Mouse (Mus musculus): ENCODE results near the gene Dusp13. TPM values are rescaled to one million over a fixed set of nuclear protein-coding genes. Genes with fewer than 3 reads are reported as not detected.

The Dusp13 gene
- polyA plus RNA-seq, 1 experiment from 2014 or later = 1.9 TPM

- no peaks in the 10 kb centered on the region for H3K4me1 ChIP-seq (replicated peaks; ENCODE audit: control insufficient read depth, insufficient read depth)
- H3K9me3 ChIP-seq (ENCODE audit: control insufficient read depth, low read length) = no peaks in the 10 kb centered on the region
- no peaks in the 10 kb centered on the region for H3K36me3 ChIP-seq (ENCODE audit: control insufficient read depth, insufficient read depth, low read length)
- ATAC-seq (ENCODE audit: low FRiP score, low TSS enrichment) = peak; percentile 85
- WGBS = 7% methylated on average over 49 of the region's 52 CpGs
- peak; percentile 92 for DNase-seq (ENCODE audit: low spot score)
- no peaks in the 10 kb centered on the region for H3K27me3 ChIP-seq (ENCODE audit: control insufficient read depth, insufficient read depth, low read length)
- H3K27ac ChIP-seq (replicated peaks) = peak within 1 kb of the TSS; percentile 93
- H3K4me3 ChIP-seq (ENCODE audit: low read depth, low read length) = peak within 1 kb of the TSS; percentile 99
- H3K9ac ChIP-seq (ENCODE audit: low read length) = peak within 1 kb of the TSS; percentile 94
- H3K4me2 ChIP-seq (replicated peaks; ENCODE audit: low read depth) = peak within 1 kb of the TSS; percentile 72
- TF ChIP-seq CTCF (IDR thresholded peaks at IDR 0.05; ENCODE audit: low read depth) = 0 out of 2 replicates have a peak, but pooled peaks have one; percentile 1
- no peak for TF ChIP-seq EP300 (optimal IDR thresholded peaks at IDR 0.05)
Measured at GRCm38 (mm10) chr14:21750008-21750880, 737 bp downstream of the Dusp13 start, which contains the start of gene Samd8. Gene Samd8 (plus strand): TSS chr14:21750531.

- Histone ChIP-seq H3K4me3 (ENCODE audit: low read depth, low read length) (no peak overlapping the region), H3K4me1 (replicated peaks; ENCODE audit: control insufficient read depth, insufficient read depth) (no peaks in the 10 kb centered on the region), H3K27me3 (ENCODE audit: control insufficient read depth, insufficient read depth, low read length) (no peaks in the 10 kb centered on the region), H3K4me2 (replicated peaks; ENCODE audit: low read depth) (no peak overlapping the region), H3K27ac (replicated peaks) (peak overlapping the region; percentile 49; the same call in 1 of the 2 replicates), H3K36me3 (ENCODE audit: control insufficient read depth, insufficient read depth, low read length) (no peaks in the 10 kb centered on the region), H3K9me3 (ENCODE audit: control insufficient read depth, low read length) (no peaks in the 10 kb centered on the region), H3K9ac (ENCODE audit: low read length) (no peak overlapping the region)
- ATAC-seq (ENCODE audit: low FRiP score, low TSS enrichment) (no peak), DNase-seq (ENCODE audit: low spot score) (peak; percentile 49)
- 38% methylated on average over 15 of the region's 15 CpGs for WGBS
- TF ChIP-seq EP300 (optimal IDR thresholded peaks at IDR 0.05) (no peak), CTCF (IDR thresholded peaks at IDR 0.05; ENCODE audit: low read depth) (peak; percentile 75)
Measured at GRCm38 (mm10) chr14:21748142-21748870, 2.7 kb downstream of the Dusp13 start.

- DNase-seq (ENCODE audit: low spot score) (peak; percentile 39), ATAC-seq (ENCODE audit: low FRiP score, low TSS enrichment) (peak; percentile 53)
- no peak overlapping the region for H3K4me3 ChIP-seq (ENCODE audit: low read depth, low read length)
- no peaks in the 10 kb centered on the region for H3K27me3 ChIP-seq (ENCODE audit: control insufficient read depth, insufficient read depth, low read length)
- TF ChIP-seq EP300 (optimal IDR thresholded peaks at IDR 0.05) = no peak
- TF ChIP-seq CTCF (IDR thresholded peaks at IDR 0.05; ENCODE audit: low read depth) = no peak
- no peak overlapping the region for H3K9ac ChIP-seq (ENCODE audit: low read length)
- 63% methylated on average over 14 of the region's 14 CpGs for WGBS
- no peaks in the 10 kb centered on the region for H3K4me1 ChIP-seq (replicated peaks; ENCODE audit: control insufficient read depth, insufficient read depth)
- no peak overlapping the region for H3K4me2 ChIP-seq (replicated peaks; ENCODE audit: low read depth)
- H3K27ac ChIP-seq (replicated peaks) = peak overlapping the region; percentile 45
- no peaks in the 10 kb centered on the region for H3K9me3 ChIP-seq (ENCODE audit: control insufficient read depth, low read length)
- H3K36me3 ChIP-seq (ENCODE audit: control insufficient read depth, insufficient read depth, low read length) = no peaks in the 10 kb centered on the region
Measured at GRCm38 (mm10) chr14:21747436-21748141, 3.4 kb downstream of the Dusp13 start.

- Histone ChIP-seq H3K4me2 (replicated peaks; ENCODE audit: low read depth) (no peak overlapping the region), H3K36me3 (ENCODE audit: control insufficient read depth, insufficient read depth, low read length) (no peaks in the 10 kb centered on the region), H3K4me1 (replicated peaks; ENCODE audit: control insufficient read depth, insufficient read depth) (no peaks in the 10 kb centered on the region), H3K27me3 (ENCODE audit: control insufficient read depth, insufficient read depth, low read length) (no peaks in the 10 kb centered on the region), H3K27ac (replicated peaks) (no peak overlapping the region), H3K4me3 (ENCODE audit: low read depth, low read length) (no peak overlapping the region), H3K9me3 (ENCODE audit: control insufficient read depth, low read length) (no peaks in the 10 kb centered on the region), H3K9ac (ENCODE audit: low read length) (no peak overlapping the region)
- DNase-seq (ENCODE audit: low spot score) = peak; percentile 12
- 70% methylated on average over 2 of the region's 2 CpGs for WGBS
- no peak for TF ChIP-seq EP300 (optimal IDR thresholded peaks at IDR 0.05)
- no peak for TF ChIP-seq CTCF (IDR thresholded peaks at IDR 0.05; ENCODE audit: low read depth)
- no peak for ATAC-seq (ENCODE audit: low FRiP score, low TSS enrichment)
Measured at GRCm38 (mm10) chr14:21746846-21747245, 4.1 kb downstream of the Dusp13 start.

- Histone ChIP-seq H3K9ac (ENCODE audit: low read length) (no peak overlapping the region), H3K36me3 (ENCODE audit: control insufficient read depth, insufficient read depth, low read length) (no peaks in the 10 kb centered on the region), H3K4me2 (replicated peaks; ENCODE audit: low read depth) (no peak overlapping the region), H3K9me3 (ENCODE audit: control insufficient read depth, low read length) (no peaks in the 10 kb centered on the region), H3K4me3 (ENCODE audit: low read depth, low read length) (no peak overlapping the region), H3K27ac (replicated peaks) (no peak overlapping the region), H3K4me1 (replicated peaks; ENCODE audit: control insufficient read depth, insufficient read depth) (no peaks in the 10 kb centered on the region), H3K27me3 (ENCODE audit: control insufficient read depth, insufficient read depth, low read length) (no peaks in the 10 kb centered on the region)
- 90% methylated on average over 8 of the region's 8 CpGs for WGBS
- DNase-seq (ENCODE audit: low spot score) = no peak
- ATAC-seq (ENCODE audit: low FRiP score, low TSS enrichment) = no peak
- TF ChIP-seq CTCF (IDR thresholded peaks at IDR 0.05; ENCODE audit: low read depth) (no peak), EP300 (optimal IDR thresholded peaks at IDR 0.05) (no peak)
Measured at GRCm38 (mm10) chr14:21746251-21746650, 4.7 kb downstream of the Dusp13 start.

Measured in stomach, postnatal 0 days (tissue).